Mouse (Mus musculus) T-helper 17 cell (primary cell): Measurements from ENCODE around the gene Cdca3.
"Not testable (repeated sequence)": the region's sequence is repeated elsewhere in the genome, so short reads cannot be mapped to it uniquely, and the experiment has no call there.

Experiments
- in situ Hi-C, 2 experiments: fragments of 300-600 bp; cut with MboI, MseI; formaldehyde crosslinking; loops; 1 replicate in 1 of 2; 2 replicates in 1 of 2; pipeline ENCODE4 v1.15.1; 2025; ENCODE audit warnings: high pct_unique_total_duplicates in 2 of 2

Cdca3 gene

GRCm38 (mm10) chr6:124828868-124829798 lies at the start of gene Cdca3, which contains the start of gene Usp5:
Gene Cdca3, plus strand, starts transcription at chr6:124829547.
Gene Usp5, minus strand, starts transcription at chr6:124829484.
- in situ Hi-C loops, result no loop called here

- in situ Hi-C loops, result loop anchor here in 1 of 2 experiments (25.0 kb wide), 1 partner anchor 743 kb away; no protein-coding TSS in a partner anchor
Measured at GRCm38 (mm10) chr6:124779984-124780416, 49.3 kb upstream of the Cdca3 start.

GRCm38 (mm10) chr6:124780917-124781316 lies 48.4 kb upstream of the Cdca3 start:
- in situ Hi-C loops, result loop anchor here in 1 of 2 experiments (25.0 kb wide), 1 partner anchor 744 kb away; no protein-coding TSS in a partner anchor

- in situ Hi-C loops, result loop anchor here in 1 of 2 experiments (25.0 kb wide), 1 partner anchor 745 kb away; no protein-coding TSS in a partner anchor
Measured at GRCm38 (mm10) chr6:124782436-124782835, 46.9 kb upstream of the Cdca3 start.

GRCm38 (mm10) chr6:124786756-124787420 lies 42.5 kb upstream of the Cdca3 start:
- in situ Hi-C loops, result loop anchor here in 1 of 2 experiments (25.0 kb wide), 1 partner anchor 750 kb away; no protein-coding TSS in a partner anchor

- in situ Hi-C loops, result loop anchor here in 1 of 2 experiments (25.0 kb wide), 1 partner anchor 750 kb away; no protein-coding TSS in a partner anchor
Measured at GRCm38 (mm10) chr6:124787722-124788121, 41.6 kb upstream of the Cdca3 start.

- in situ Hi-C loops, result loop anchor here in 1 of 2 experiments (25.0 kb wide), 1 partner anchor 752 kb away; no protein-coding TSS in a partner anchor
Measured at GRCm38 (mm10) chr6:124789519-124789918, 39.8 kb upstream of the Cdca3 start.

GRCm38 (mm10) chr6:124790121-124790520 lies 39.2 kb upstream of the Cdca3 start:
- in situ Hi-C loops, result loop anchor here in 1 of 2 experiments (25.0 kb wide), 1 partner anchor 753 kb away; no protein-coding TSS in a partner anchor

- in situ Hi-C loops, result loop anchor here in 1 of 2 experiments (25.0 kb wide), 1 partner anchor 755 kb away; no protein-coding TSS in a partner anchor
Measured at GRCm38 (mm10) chr6:124791911-124792310, 37.4 kb upstream of the Cdca3 start.

- in situ Hi-C loops, result loop anchor here in 1 of 2 experiments (25.0 kb wide), 1 partner anchor 758 kb away; no protein-coding TSS in a partner anchor
Measured at GRCm38 (mm10) chr6:124795781-124796180, 33.6 kb upstream of the Cdca3 start.

- in situ Hi-C loops, result loop anchor here in 1 of 2 experiments (25.0 kb wide), 1 partner anchor 759 kb away; no protein-coding TSS in a partner anchor
Measured at GRCm38 (mm10) chr6:124796200-124796599, 33.1 kb upstream of the Cdca3 start.

GRCm38 (mm10) chr6:124802400-124802799 lies 26.9 kb upstream of the Cdca3 start:
- in situ Hi-C loops, result not testable (repeated sequence)

- in situ Hi-C loops, result no loop called here
Measured at GRCm38 (mm10) chr6:124803061-124803460, 26.3 kb upstream of the Cdca3 start.

- in situ Hi-C loops, result not testable (repeated sequence)
Measured at GRCm38 (mm10) chr6:124803691-124804090, 25.7 kb upstream of the Cdca3 start.

GRCm38 (mm10) chr6:124804341-124804740 lies 25.0 kb upstream of the Cdca3 start:
- in situ Hi-C loops, result no loop called here

GRCm38 (mm10) chr6:124805341-124806321 lies 23.7 kb upstream of the Cdca3 start:
- in situ Hi-C loops, result no loop called here

- in situ Hi-C loops, result no loop called here
Measured at GRCm38 (mm10) chr6:124806446-124807140, 22.8 kb upstream of the Cdca3 start.

- in situ Hi-C loops, result no loop called here
Measured at GRCm38 (mm10) chr6:124807366-124807765, 22.0 kb upstream of the Cdca3 start.

- in situ Hi-C loops, result no loop called here
Measured at GRCm38 (mm10) chr6:124807986-124808357, 21.4 kb upstream of the Cdca3 start.
